Mouse (Mus musculus) adrenal gland, postnatal 4 days (tissue): ENCODE data around the gene Pax1. TPM values are rescaled to one million over a fixed set of nuclear protein-coding genes. Genes with fewer than 3 reads are reported as not detected.

Experiments used
- DNase-seq, 2 experiments: peaks; one replicate each; pipeline ENCODE4 v3.0.0; 2021 to 2022; ENCODE audit warnings: low spot score in 2 of 2, mixed read lengths in 2 of 2
- total RNA-seq, 2 experiments: library from RNA; stranded (reverse); gene quantifications; 2 replicates each; pipeline ENCODE4 v1.2.3; 2021

Pax1 gene
- total RNA-seq, 2 experiments from 2014 or later: 0.62 TPM; not detected in 1

- no peak for DNase-seq
These were observed 11.4 kb downstream of the Pax1 start for GRCm38 (mm10) chr2:147372947-147373666.

- DNase-seq: no peak
These were observed 11.9 kb downstream of the Pax1 start for GRCm38 (mm10) chr2:147373667-147374007.

GRCm38 (mm10) chr2:147374245-147374644 is 12.5 kb downstream of the Pax1 start:
- no peak for DNase-seq

- DNase-seq: no peak
These were observed 13.4 kb downstream of the Pax1 start for GRCm38 (mm10) chr2:147375019-147375715.

GRCm38 (mm10) chr2:147378934-147379333 is 17.2 kb downstream of the Pax1 start:
- no peak for DNase-seq

DNA sequence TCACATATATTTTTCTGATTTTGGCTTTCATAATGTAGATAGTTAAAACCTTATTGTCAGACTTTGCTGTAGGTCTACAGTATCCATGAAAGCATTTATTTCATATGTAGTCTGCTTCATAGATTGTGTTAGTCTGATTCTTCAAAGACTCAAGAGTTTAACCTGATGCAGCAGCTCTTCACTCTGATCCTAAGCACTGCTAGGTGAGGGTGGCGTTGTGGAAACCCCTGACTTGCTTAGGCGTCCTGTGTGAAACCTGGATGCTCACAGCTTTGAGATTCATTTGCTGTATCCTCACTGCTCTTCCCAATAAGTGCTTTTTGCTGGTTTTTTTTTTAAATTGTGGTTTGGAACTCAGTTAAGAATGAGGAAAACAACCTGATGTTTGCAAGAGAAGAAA is 21.6 kb downstream of the Pax1 start:
- DNase-seq: no peak

GRCm38 (mm10) chr2:147386949-147387348 is 25.2 kb downstream of the Pax1 start:
- no peak for DNase-seq

- DNase-seq: no peak
These were observed 47.6 kb downstream of the Pax1 start for GRCm38 (mm10) chr2:147409323-147409722.

DNA sequence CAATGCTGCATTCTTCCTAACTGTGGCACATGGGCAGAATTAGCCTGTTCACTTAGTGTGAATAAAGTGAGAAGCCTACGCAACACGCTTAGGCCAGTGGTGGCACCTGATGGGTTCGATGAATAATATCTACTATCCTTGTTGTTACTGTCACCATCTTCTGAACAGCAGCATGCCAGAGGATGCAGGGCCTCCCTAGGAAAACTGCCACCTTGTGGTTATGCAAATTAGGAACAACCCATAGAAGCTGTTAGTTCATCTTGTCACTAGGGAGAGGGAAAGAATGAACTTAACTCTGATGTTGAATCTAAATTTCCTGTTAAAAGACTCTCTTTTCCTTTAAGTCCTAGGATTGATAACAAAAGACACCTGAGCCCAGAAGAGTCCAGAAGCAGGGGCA is 53.3 kb downstream of the Pax1 start:
- no peak for DNase-seq

DNA sequence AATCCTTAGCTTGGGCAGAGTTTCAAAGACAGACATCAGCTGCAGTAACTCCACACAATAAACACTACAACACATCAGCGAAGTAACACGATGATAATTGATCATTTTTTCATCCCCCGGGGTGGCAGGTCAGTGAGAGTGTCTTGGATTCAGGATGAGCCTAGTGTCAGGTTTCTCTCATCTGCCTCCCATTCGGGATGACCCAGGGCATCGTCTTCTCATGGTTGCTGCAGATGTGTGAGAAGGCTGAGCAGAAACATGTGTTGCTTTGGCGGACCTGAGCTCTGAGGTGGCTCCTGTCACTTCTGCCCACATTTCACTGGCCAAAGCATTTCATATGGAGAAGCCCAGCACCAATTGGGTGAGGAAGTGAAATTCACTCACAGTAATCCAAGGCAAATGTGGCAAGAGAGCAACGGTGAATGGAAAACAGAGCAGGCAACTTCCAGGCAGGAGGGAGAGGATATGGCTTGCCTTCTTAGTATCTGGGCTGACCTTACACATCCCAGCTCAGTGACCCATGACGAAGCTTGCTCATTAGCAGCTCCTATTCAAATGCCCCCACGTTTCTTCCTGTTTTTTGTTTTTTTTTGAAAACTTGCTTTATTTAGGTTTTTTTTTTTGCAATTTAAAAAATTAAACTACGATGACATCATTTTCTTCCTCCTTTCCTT is 63.0 kb downstream of the Pax1 start:
- no peak for DNase-seq

DNA sequence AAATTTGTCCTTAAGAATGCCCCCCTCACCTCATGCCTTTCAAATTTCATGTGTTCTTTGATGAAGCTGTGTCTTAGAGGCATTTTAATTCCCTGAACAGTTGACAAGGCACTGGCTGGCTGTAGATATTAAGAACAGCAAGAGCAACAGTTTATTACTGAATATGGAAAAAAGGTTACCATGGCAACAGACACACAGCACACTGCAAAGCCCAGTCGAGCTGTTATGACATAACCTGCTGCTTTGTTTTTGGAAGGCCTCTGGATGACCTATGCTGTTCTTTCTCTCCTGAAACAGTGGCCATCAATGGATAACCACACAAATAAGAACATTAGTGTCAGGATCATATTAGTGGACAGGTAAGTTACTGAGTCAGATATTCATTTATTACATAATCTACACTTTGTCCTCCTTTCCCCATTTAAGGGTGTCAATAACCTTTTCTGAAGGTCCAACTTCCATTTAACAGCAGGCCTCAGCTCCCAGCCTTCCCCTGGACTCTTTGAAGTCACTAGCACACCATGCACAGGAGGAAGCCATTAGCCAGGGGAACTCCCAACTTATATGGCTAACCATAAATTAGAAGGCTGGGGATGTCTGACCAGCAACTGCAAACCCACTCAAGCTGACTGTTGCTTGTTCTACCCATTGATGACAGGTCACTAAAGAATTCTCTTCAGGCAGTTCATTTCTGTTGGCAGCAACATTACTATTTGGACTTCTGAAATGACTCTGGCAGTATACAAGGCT is 68.1 kb downstream of the Pax1 start:
- no peak for DNase-seq

- no peak for DNase-seq
These were observed 71.4 kb downstream of the Pax1 start for GRCm38 (mm10) chr2:147433120-147433519.

Other genes starting within 250 kb of the Pax1 start
- gene Nkx2-2, start 167.7 kb upstream of the Pax1 start, total RNA-seq: 1 to 10 TPM in 1 of 2 experiments, under 1 TPM in 1; 0.14 to 2.6 TPM